Mouse (Mus musculus): ENCODE results near the gene Zkscan14. TPM values are rescaled to one million over a fixed set of nuclear protein-coding genes. Genes with fewer than 3 reads are reported as not detected.

Zkscan14 gene
- total RNA-seq, 2 experiments from 2014 or later = 6.6 to 7.0 TPM

Other genes with a start within 250 kb of the Zkscan14 start
- 10 to 100 TPM; 28.7 to 33.6 TPM for gene Smurf1, start 236.0 kb downstream of the Zkscan14 start, total RNA-seq (2021)
- not detected for gene Gm4871, start 169.1 kb downstream of the Zkscan14 start, total RNA-seq (2021)
- gene 1700018F24Rik, start 158.9 kb downstream of the Zkscan14 start, total RNA-seq (2021) = not detected
- 10 to 100 TPM; 73.9 to 74.7 TPM for gene Arpc1a, start 118.0 kb downstream of the Zkscan14 start, total RNA-seq (2021)
- gene Kpna7, start 117.8 kb downstream of the Zkscan14 start, total RNA-seq (2021) = not detected
- 100 to 1,000 TPM; 135 to 140 TPM for gene Arpc1b, start 87.7 kb downstream of the Zkscan14 start, total RNA-seq (2021)
- gene Pdap1, start 61.6 kb downstream of the Zkscan14 start, total RNA-seq (2021) = 10 to 100 TPM; 54.8 to 55.9 TPM
- 10 to 100 TPM; 76.8 to 77.1 TPM for gene Bud31, start 61.5 kb downstream of the Zkscan14 start, total RNA-seq (2021)
- 10 to 100 TPM; 22.6 to 29.2 TPM for gene Ptcd1, start 34.8 kb downstream of the Zkscan14 start, total RNA-seq (2021)
- 10 to 100 TPM; 13.2 to 13.7 TPM for gene Cpsf4, start 34.7 kb downstream of the Zkscan14 start, total RNA-seq (2021)
- 100 to 1,000 TPM; 843 to 872 TPM for gene Atp5j2, start 9.8 kb downstream of the Zkscan14 start, total RNA-seq (2021)
- 10 to 100 TPM; 11.4 to 12.1 TPM for gene Zkscan5, start 2.7 kb upstream of the Zkscan14 start, total RNA-seq (2021)
- 10 to 100 TPM; 29.0 to 30.1 TPM for gene Zfp655, start 29.8 kb upstream of the Zkscan14 start, total RNA-seq (2021)
- 10 to 100 TPM; 14.4 to 15.1 TPM for gene Zscan25, start 78.6 kb upstream of the Zkscan14 start, total RNA-seq (2021)
- gene Cyp3a57, start 143.4 kb upstream of the Zkscan14 start, total RNA-seq (2021) = not detected

Data from heart, postnatal 10 days (tissue).